7 mouse cellular contexts compared by ENCODE assay signal in the genomic region with DNA sequence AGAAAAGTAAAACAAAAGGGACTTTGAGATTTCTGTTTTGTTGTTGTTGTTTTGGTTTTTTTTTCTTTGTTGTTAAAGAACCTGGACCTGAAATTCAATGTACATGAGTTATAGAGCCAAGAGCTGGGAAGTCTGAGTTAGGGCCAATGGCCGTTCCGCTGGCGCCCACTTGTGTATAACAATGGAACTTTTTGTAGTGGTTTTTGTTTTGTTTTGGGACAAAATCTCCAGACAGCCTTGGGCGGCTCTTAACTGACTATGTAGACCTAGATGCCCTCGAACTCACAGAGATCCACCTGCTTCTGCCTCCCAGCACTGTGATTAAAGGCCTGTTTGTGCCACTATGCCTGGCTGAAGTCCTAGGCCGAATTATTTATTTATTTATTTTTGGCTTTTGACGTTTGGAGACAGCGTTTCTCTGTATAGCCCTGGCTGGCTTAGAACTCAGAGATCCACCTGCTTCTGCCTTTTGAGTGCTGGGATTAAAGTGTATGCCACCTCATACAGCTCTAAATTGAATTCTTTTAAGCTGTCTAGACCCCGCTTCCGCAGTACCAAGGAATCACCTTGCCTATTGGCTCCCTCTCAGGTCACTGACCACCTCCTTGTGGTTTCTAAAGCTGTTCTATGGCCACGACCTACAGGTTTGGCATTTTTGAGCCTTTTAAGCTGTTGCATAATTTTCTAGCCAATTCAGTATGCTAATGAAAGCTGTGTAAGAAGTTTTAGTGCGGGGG. TPM values are rescaled to one million over a fixed set of nuclear protein-coding genes. Genes with fewer than 3 reads are reported as not detected.
DNase-seq lines count a peak whose midpoint lies in the region; ATAC-seq and TF ChIP-seq lines count a peak whose summit lies in the region.

No protein-coding gene starts in this region.

- 40% methylated on average over 12 of the region's 12 CpGs for WGBS in heart, embryonic 15.5 days
- 30% methylated on average over 12 of the region's 12 CpGs for WGBS in lung, postnatal 0 days

- peaks cover 6% of the 10 kb centered on the region for H3K36me3 ChIP-seq in E14TG2a.4 (ENCODE audit: insufficient read depth, low read length)
- peaks cover 5% of the 10 kb centered on the region for H3K36me3 ChIP-seq in heart, embryonic 15.5 days
- no peaks in the 10 kb centered on the region for H3K36me3 ChIP-seq in lung, postnatal 0 days (ENCODE audit: insufficient read depth, low read length)

- no peaks in the 10 kb centered on the region for H3K9me3 ChIP-seq in E14TG2a.4 (ENCODE audit: low read length)
- H3K9me3 ChIP-seq in heart, embryonic 15.5 days (replicated peaks), result no peaks in the 10 kb centered on the region
- no peaks in the 10 kb centered on the region for H3K9me3 ChIP-seq in lung, postnatal 0 days (ENCODE audit: low read length)

- peak overlapping the region; percentile 41; the same call in 1 of the 2 replicates for H3K9ac ChIP-seq in heart, embryonic 15.5 days
- H3K9ac ChIP-seq in lung, postnatal 0 days (replicated peaks; ENCODE audit: low read depth), result no peak overlapping the region

- TF ChIP-seq EP300 in lung, postnatal 0 days (IDR thresholded peaks at IDR 0.05), result no peak

- H3K4me3 ChIP-seq in E14TG2a.4 (replicated peaks; ENCODE audit: low read length), result no peak overlapping the region
- H3K4me3 ChIP-seq in heart, embryonic 15.5 days, result peak overlapping the region; percentile 41
- H3K4me3 ChIP-seq in lung, postnatal 0 days (ENCODE audit: low read depth, low read length), result peak overlapping the region; percentile 41

- H3K4me2 ChIP-seq in heart, embryonic 15.5 days, result peak overlapping the region; percentile 48
- peak overlapping the region; percentile 50 for H3K4me2 ChIP-seq in lung, postnatal 0 days (replicated peaks; ENCODE audit: low read depth, low read length)

- H3K4me1 ChIP-seq in E14TG2a.4 (replicated peaks; ENCODE audit: low read depth, low read length), result peaks cover 23% of the 10 kb centered on the region
- peaks cover 12% of the 10 kb centered on the region for H3K4me1 ChIP-seq in heart, embryonic 15.5 days (replicated peaks)
- no peaks in the 10 kb centered on the region for H3K4me1 ChIP-seq in lung, postnatal 0 days (ENCODE audit: insufficient read depth, low read depth, low read length)

- ATAC-seq in activated CD4-positive, CD25-positive, alpha-beta regulatory T cell, adult 4 months, result peak; percentile 53
- ATAC-seq in heart, embryonic 15.5 days (replicated peaks; ENCODE audit: insufficient number of reproducible peaks, insufficient read depth, low FRiP score, low read depth), result no peak
- ATAC-seq in lung, postnatal 0 days, result no peak

- peak; percentile 35 for DNase-seq in embryo, embryonic 11.5 days (ENCODE audit: low read depth, low spot score)
- DNase-seq in kidney, postnatal 14 days, result peak; percentile 68
- DNase-seq in lung, postnatal 0 days (ENCODE audit: low spot score), result peak; percentile 71
- DNase-seq in right cerebral cortex, postnatal 10 days (ENCODE audit: low spot score in 2 of 2), result peak; percentile 35 to 37

- TF ChIP-seq CTCF in E14TG2a.4 (conservative IDR thresholded peaks at IDR 0.05; ENCODE audit: low read length), result peak; percentile 86
- peak; percentile 72 for TF ChIP-seq CTCF in lung, postnatal 0 days (IDR thresholded peaks at IDR 0.05)

- peaks cover 15% of the 10 kb centered on the region for H3K27me3 ChIP-seq in E14TG2a.4 (ENCODE audit: insufficient read depth, low read length)
- H3K27me3 ChIP-seq in heart, embryonic 15.5 days, result no peaks in the 10 kb centered on the region
- no peaks in the 10 kb centered on the region for H3K27me3 ChIP-seq in lung, postnatal 0 days (replicated peaks; ENCODE audit: insufficient read depth, low read length)

- H3K27ac ChIP-seq in heart, embryonic 15.5 days, result no peak overlapping the region
- H3K27ac ChIP-seq in lung, postnatal 0 days (ENCODE audit: low read length), result no peak overlapping the region

RNA-seq across cellular contexts. Expression of a gene that starts 1.7 kb away (rescaled TPM):
- 10 to 100 TPM; 10.9 to 15.6 TPM for polyA plus RNA-seq in activated CD4-positive, CD25-positive, alpha-beta regulatory T cell, adult 4 months (2017; shearing (Covaris generic))
- 8.2 and 9.0 TPM in 2 replicates for polyA plus RNA-seq in heart, embryonic 15.5 days (2015; fragmentation: Nextera tagmentation; extraction: Ambion mirVana)
- 4.8 and 5.5 TPM in 2 replicates for polyA plus RNA-seq in lung, postnatal 0 days (2015; fragmentation: Nextera tagmentation; extraction: Ambion mirVana)
